Mouse (Mus musculus): ENCODE results near the gene Zfp931.
"Not testable (repeated sequence)": the region's sequence is repeated elsewhere in the genome, so short reads cannot be mapped to it uniquely, and the experiment has no call there.

DNA sequence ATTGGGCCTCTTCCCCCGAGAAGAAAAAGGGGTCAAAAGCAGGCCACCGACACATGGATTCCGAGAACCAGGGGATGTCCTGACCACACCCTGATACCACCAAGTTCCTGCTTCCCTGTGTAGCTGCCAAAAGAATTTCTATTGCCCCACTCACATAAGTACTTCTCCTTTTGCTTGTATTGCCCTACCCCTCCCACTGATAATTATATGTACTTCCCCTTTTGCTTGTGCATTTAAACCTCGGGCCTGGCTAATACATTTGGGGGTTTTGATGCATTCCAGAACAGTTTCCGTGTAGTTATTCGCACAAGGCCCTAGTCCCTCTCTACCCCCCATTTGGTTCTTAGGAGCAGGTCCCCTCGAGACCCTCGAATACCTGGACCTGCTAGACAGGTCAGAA is 57.5 kb downstream of the Zfp931 start:
- not testable (repeated sequence) for TF ChIP-seq EP300, CTCF (IDR thresholded peaks at IDR 0.05; ENCODE audit: low read depth)

All from liver, postnatal 0 days (tissue).